Mouse (Mus musculus): ENCODE data around the gene Chmp6.

Chmp6 gene

DNA sequence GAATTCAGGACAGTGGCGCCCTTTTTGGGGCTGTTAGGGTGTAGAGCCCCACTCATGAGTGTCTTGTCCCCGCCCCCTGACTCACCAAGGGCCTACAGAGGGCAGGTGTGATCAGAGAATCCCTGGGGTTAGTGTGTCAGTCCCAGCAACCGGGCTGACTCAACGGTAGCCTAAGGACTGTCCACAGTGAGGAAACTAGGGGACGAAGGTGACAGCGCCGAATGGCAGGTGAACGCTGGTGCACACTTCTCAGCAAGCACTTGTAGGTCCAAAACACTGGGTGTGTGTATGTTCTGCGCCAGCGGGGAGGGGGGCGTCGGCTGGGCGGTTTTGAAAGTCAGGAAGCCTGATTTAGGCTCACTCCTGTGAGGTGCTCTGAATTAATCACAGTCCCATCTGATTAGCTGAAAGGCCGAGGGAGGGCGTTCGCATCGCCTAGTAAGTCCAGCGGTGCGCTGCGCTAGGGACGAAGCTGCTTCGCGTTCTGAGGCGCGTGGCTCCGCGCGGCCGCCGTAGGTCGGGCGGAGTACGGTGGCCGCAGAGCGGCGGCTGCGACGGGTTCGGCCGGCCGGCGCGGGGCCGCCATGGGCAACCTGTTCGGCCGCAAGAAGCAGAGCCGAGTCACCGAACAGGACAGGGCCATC is at the start of gene Chmp6:
Gene Chmp6 (plus strand): TSS at position 151 of the 644 bp plus-strand sequence.
- peak in 1 of 2 experiments; percentile 91 for DNase-seq (ENCODE audit: low spot score in 2 of 2)

DNA sequence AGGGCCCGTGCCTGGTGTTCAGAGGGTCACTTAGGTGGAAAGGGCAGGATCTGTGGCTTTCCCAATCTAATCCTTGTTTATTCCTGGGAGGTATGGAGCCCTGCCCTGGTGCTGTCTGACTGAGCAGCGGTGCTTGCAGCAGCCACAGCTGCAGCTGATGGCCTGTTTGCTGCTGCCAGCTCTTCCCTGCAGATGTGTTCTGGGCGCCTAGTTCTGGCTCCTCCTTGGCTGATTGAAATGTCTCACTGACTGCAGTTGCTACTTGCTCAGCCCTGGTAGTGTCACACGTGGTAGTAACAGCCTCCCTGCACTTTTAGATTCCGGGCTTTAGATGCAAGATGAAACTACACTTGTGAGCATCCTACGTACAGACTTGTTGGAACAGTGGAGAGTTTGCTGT is 46.4 kb upstream of the Chmp6 start:
- no peak for DNase-seq (ENCODE audit: low spot score in 2 of 2)

GRCm38 (mm10) chr11:119868138-119868537 is 45.1 kb upstream of the Chmp6 start:
- DNase-seq (ENCODE audit: low spot score in 2 of 2) = no peak

DNA sequence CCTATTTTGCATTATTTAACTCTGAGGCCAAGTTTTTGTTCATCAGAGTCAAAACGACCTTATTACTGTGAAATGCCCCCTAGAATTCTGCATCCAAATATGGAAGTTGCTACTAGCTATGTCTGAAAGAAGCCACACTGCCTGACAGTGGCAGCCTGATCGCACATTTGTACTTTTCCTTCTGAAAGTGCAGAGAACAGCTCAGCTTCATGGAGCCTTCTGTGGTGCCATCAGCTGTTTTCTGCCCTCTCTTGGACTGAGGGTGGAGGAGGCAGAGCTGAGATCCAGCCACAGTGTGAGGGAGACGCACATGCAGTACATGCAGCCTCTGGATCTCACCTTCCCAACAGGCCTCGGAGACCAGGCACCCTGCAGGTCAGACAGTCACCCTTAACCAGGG is 44.7 kb upstream of the Chmp6 start:
- DNase-seq (ENCODE audit: low spot score in 2 of 2) = no peak

DNA sequence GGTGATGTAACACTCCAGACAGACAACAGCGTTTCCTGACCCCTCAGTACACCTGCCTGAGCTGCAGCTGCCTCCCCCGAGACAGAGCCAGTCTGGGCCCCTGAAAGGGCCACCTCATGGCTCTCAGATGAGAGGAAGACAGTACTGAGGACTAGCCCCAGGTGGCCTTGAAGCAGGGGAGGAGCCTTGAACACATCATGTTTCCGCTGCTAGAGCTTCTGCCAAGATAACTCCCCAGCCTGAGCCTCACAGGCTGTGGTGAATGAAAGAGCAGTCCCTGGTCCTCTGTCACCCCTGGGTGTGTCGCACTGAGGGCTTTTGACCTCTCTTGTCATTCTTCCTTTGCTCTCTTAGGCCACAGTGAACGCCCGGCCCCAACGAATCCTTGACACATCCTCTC is 42.1 kb upstream of the Chmp6 start:
- no peak for DNase-seq (ENCODE audit: low spot score in 2 of 2)

GRCm38 (mm10) chr11:119873643-119874042 is 39.6 kb upstream of the Chmp6 start:
- no peak for DNase-seq (ENCODE audit: low spot score in 2 of 2)

DNA sequence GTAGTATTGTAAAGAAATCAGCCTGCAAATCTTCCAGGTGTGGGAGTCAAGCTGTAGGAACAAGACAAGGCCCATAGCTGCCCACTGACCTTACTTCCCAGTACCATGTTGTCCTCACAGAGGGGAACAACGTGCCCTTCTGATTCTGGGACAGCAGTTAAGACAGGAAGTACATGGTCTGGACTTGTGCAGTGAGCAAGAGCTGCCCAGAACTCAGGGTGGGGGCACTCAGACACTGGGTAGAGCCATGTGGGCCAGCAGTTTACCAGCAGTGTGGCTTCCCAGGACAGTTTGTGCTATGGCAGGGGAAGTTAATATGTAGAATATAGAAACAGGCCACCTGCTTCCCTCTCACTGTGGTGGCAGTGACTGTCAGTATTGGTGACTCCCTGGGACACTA is 38.4 kb upstream of the Chmp6 start:
- DNase-seq (ENCODE audit: low spot score in 2 of 2) = no peak

GRCm38 (mm10) chr11:119875685-119876084 is 37.6 kb upstream of the Chmp6 start:
- no peak for DNase-seq (ENCODE audit: low spot score in 2 of 2)

DNA sequence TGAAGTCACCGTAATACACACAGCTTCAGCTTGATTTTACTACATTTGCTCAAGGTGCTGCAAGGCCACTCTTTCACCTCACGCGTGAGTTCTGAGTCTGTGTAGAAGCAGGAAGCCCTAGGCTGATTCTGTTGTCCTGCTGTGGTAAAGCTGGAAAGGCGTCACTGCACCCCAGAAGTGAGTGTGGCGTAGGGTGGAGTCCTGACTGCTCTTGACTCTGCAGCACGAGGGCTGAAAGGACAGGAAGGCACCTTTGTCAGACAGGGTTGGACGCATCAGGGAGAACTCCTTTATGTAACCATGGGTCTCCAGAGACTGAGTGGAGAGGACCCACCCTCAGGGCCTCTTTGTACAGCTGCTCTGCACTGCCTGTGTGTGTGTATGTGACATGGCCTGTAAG is 36.1 kb upstream of the Chmp6 start:
- no peak for DNase-seq (ENCODE audit: low spot score in 2 of 2)

DNA sequence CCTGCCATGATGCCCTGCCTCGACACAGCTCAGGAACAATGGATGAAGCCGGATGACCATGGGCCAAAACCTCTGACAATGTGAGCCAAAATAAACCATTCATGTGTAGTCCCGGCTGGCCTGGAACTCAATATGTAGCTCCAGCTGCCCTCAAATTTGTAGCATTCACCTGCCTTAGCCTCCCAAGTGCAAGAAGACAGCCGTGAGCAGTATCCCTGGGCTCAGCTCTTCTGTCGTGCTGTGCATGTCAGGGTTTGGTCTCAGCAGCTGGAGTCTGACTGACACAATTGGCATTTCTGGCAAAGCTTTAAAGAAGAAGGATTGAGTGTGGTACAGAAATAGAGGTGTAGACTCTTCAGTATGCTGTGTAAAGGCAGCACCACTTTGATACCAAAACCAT is 33.7 kb upstream of the Chmp6 start:
- no peak for DNase-seq (ENCODE audit: low spot score in 2 of 2)

GRCm38 (mm10) chr11:119883646-119884045 is 29.6 kb upstream of the Chmp6 start:
- no peak for DNase-seq (ENCODE audit: low spot score in 2 of 2)

DNA sequence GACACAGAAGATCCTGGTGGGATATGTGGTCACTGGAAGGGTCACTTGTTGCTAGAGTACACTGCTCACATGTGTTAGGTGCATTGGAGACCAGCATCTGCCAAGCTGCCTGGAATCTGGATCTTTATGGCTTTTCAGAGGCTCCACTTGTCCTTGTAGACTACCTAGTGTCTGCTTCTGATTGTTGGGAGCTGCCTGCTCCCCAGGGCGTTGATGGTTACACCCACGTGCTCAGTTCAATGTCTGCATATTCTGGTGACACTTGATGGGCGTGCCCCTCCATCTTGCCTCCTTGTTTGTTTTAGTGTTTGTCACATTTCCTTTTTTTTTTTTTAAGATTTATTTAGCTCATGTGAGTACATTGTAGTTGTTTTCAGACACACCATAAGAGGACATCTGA is 23.3 kb upstream of the Chmp6 start:
- no peak for DNase-seq (ENCODE audit: low spot score in 2 of 2)

GRCm38 (mm10) chr11:119891601-119892215 is 21.5 kb upstream of the Chmp6 start:
- no peak for DNase-seq (ENCODE audit: low spot score in 2 of 2)

GRCm38 (mm10) chr11:119893667-119894236 is 19.5 kb upstream of the Chmp6 start:
- no peak for DNase-seq (ENCODE audit: low spot score in 2 of 2)

DNA sequence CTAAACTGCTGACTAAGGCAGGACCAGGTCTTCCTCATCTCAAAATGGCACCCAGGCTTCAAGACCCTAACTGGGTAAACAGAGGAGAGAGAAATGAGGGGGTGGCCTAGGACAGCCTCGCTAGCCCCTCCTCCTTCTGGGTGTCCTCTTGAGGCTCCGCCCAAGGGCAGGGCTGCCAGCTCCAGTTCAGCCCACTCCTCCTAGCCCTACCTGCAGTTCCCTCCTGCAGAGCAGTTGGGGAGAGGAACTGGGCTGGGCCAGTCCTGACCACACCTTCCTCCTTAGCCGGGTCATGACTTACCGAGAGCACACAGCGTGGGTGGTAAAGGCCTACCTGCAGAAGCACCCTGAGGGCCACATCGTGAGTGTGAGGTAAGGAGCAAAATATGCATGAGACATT is 18.6 kb upstream of the Chmp6 start:
- DNase-seq (ENCODE audit: low spot score in 2 of 2) = no peak

GRCm38 (mm10) chr11:119897041-119897440 is 16.2 kb upstream of the Chmp6 start:
- DNase-seq (ENCODE audit: low spot score in 2 of 2) = no peak

GRCm38 (mm10) chr11:119898976-119899375 is 14.3 kb upstream of the Chmp6 start:
- no peak for DNase-seq (ENCODE audit: low spot score in 2 of 2)

GRCm38 (mm10) chr11:119901174-119901573 is 12.1 kb upstream of the Chmp6 start:
- no peak for DNase-seq (ENCODE audit: low spot score in 2 of 2)

GRCm38 (mm10) chr11:119902891-119903290 is 10.3 kb upstream of the Chmp6 start:
- DNase-seq (ENCODE audit: low spot score in 2 of 2) = no peak

- peak in 1 of 2 experiments; percentile 80 for DNase-seq (ENCODE audit: low spot score in 2 of 2)
These were observed 8.5 kb upstream of the Chmp6 start for GRCm38 (mm10) chr11:119904621-119905286.

GRCm38 (mm10) chr11:119905794-119906193 is 7.4 kb upstream of the Chmp6 start:
- DNase-seq (ENCODE audit: low spot score in 2 of 2) = no peak

DNA sequence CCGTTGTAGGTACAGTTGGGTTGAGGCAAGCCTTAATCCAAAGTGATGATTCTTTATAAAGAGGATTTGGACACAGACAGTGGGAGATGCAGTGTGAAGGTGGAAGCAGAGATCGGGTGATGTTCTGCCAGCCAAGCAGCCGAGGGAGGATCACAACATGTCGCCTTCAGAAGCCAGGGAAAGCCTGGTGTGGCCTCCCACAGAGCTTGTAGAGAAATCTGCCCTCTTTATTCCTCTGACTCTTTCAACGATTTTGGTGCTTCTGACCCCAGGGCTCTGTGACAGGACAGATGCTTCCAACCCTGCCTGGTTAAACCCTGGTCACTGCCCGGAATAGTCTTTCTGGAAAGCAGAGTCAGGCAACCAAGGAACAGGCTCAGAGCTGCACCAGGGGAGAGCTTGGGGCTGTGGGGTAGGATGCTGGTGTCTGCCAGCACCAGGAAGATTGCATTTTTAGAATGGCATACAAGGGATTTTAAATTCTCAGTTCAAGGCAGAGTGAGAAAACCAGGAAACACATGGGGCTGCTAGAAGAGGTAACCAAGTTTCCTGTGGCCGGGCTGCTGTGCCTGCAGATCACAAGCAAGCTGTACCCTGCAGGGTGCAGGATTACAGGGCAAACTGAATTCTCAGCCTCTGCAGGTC is 6.1 kb upstream of the Chmp6 start:
- peak in 1 of 2 experiments; percentile 71 for DNase-seq (ENCODE audit: low spot score in 2 of 2)
